Mouse (Mus musculus) myocyte (in vitro differentiated cells): ENCODE results near the gene Gm1043.

ENCODE experiments used
- CEBPB ChIP-seq: IDR thresholded peaks from 2 replicates; pipeline ENCODE4 v1.6.1; 2011; ENCODE audit warnings: mild to moderate bottlenecking, moderate library complexity; ENCODE audit not compliant: poor library complexity, insufficient read depth, severe bottlenecking
- E2F4 ChIP-seq: IDR thresholded peaks from one replicate; pipeline ENCODE4 v1.6.1; 2011; ENCODE audit warnings: mild to moderate bottlenecking, control low read depth, moderate library complexity; ENCODE audit not compliant: insufficient read depth
- MAX ChIP-seq: IDR thresholded peaks from one replicate; pipeline ENCODE4 v1.6.1; 2011; ENCODE audit warnings: low read depth, mild to moderate bottlenecking, control low read depth
- MYOD1 ChIP-seq, 3 experiments: IDR thresholded peaks; one replicate each; pipeline ENCODE4 v1.6.1; 2011; ENCODE audit warnings: control low read depth in 2 of 3, low read depth in 2 of 3, mild to moderate bottlenecking in 2 of 3, moderate library complexity in 1 of 3; ENCODE audit not compliant: insufficient read length in 2 of 3, control insufficient read depth in 1 of 3
- POLR2A ChIP-seq: IDR thresholded peaks from one replicate; pipeline ENCODE4 v1.6.1; 2011; ENCODE audit warnings: low read depth, mild to moderate bottlenecking, control low read depth, moderate library complexity; ENCODE audit not compliant: insufficient read length
- POLR2AphosphoS2 ChIP-seq: IDR thresholded peaks from one replicate; pipeline ENCODE4 v1.6.1; 2011; ENCODE audit warnings: low read depth, control low read depth; ENCODE audit not compliant: insufficient read length
- SRF ChIP-seq: IDR thresholded peaks from one replicate; pipeline ENCODE4 v1.6.1; 2011; ENCODE audit warnings: low read depth; ENCODE audit not compliant: control insufficient read depth, insufficient read length
- USF1 ChIP-seq: IDR thresholded peaks from one replicate; pipeline ENCODE4 v1.6.1; 2011; ENCODE audit warnings: low read depth, mild to moderate bottlenecking, control low read depth, moderate library complexity

GRCm38 (mm10) chr5:37215276-37215675 is 130.1 kb downstream of the Gm1043 start:
- no peak for TF ChIP-seq POLR2A
- TF ChIP-seq MAX = no peak
- TF ChIP-seq MYOD1 (IDR thresholded peaks at IDR 0.05; ENCODE audit: control insufficient read depth in 1 of 3, insufficient read length in 2 of 3, low read depth in 2 of 3) = no peak
- TF ChIP-seq CEBPB = no peak
- TF ChIP-seq E2F4 = no peak
- no peak for TF ChIP-seq USF1
- no peak for TF ChIP-seq SRF
- TF ChIP-seq POLR2AphosphoS2 = no peak
